Mouse (Mus musculus): ENCODE measurements around the gene Aldh16a1.

GRCm38 (mm10) chr7:45126844-45127699 is 27.3 kb downstream of the Aldh16a1 start:
- TF ChIP-seq CTCF (conservative IDR thresholded peaks at IDR 0.05; ENCODE audit: insufficient read depth, insufficient read length, low read depth, low read length): no peak
- TF ChIP-seq POLR2A (IDR thresholded peaks at IDR 0.05; ENCODE audit: low read depth, low read length): no peak

Data from kidney, adult 2 months (tissue).